Mouse (Mus musculus) heart, postnatal 0 days (tissue): ENCODE results near the gene Gm11011.

Experiments
- CTCF ChIP-seq: IDR thresholded peaks from 2 replicates; pipeline ENCODE4 v1.5.1; 2016; ENCODE audit warnings: antibody characterized with exemption, control low read depth, low read depth
- EP300 ChIP-seq: IDR thresholded peaks from 2 replicates; pipeline ENCODE4 v1.6.1; 2016; ENCODE audit warnings: antibody characterized with exemption, low read depth

- TF ChIP-seq CTCF (no peak), EP300 (no peak)
These were observed 42.5 kb upstream of the Gm11011 start for GRCm38 (mm10) chr2:169630070-169630469.
